Mouse (Mus musculus) cerebellum, adult 2 months (tissue): ENCODE data around the gene Mybpc2. TPM values are rescaled to one million over a fixed set of nuclear protein-coding genes. Genes with fewer than 3 reads are reported as not detected.

Experiments used
- DNase-seq, 2 experiments: peaks; one replicate each; pipeline ENCODE4 v3.0.0; 2021
- H3K27ac ChIP-seq: fragments of 200-500 bp; 2 replicates; pipeline ENCODE4 v1.5.1; 2012; ENCODE audit warnings: low read length, control low read depth, inconsistent platforms; ENCODE audit not compliant: insufficient read depth
- H3K27me3 ChIP-seq: fragments of 200-500 bp; 2 replicates; pipeline ENCODE4 v1.6.1; 2012; ENCODE audit warnings: inconsistent platforms, mild to moderate bottlenecking, low read length, moderate library complexity; ENCODE audit not compliant: control insufficient read depth, insufficient read depth
- H3K4me1 ChIP-seq: fragments of 200-500 bp; 2 replicates; pipeline ENCODE4 v1.6.1; 2011; ENCODE audit warnings: low read length; ENCODE audit not compliant: control insufficient read depth, insufficient read depth
- H3K4me3 ChIP-seq: fragments of 200-500 bp; replicated peaks from 2 replicates; pipeline ENCODE3; 2011; ENCODE audit warnings: mild to moderate bottlenecking, low read depth, low read length, control low read depth; ENCODE audit not compliant: insufficient read depth
- CTCF ChIP-seq: fragments of 200-500 bp; IDR thresholded peaks from 2 replicates; pipeline ENCODE4 v1.5.1; 2011; ENCODE audit warnings: low read depth, mild to moderate bottlenecking, control low read depth, low read length, moderate library complexity, borderline replicate concordance; ENCODE audit not compliant: insufficient read depth
- POLR2A ChIP-seq: fragments of 200-500 bp; IDR thresholded peaks from 2 replicates; pipeline ENCODE4 v1.6.1; 2011; ENCODE audit warnings: low read length, control low read depth, borderline replicate concordance; ENCODE audit not compliant: insufficient read depth
- WGBS: fragments of 180-500 bp; shearing (Covaris S2); methylation state at CpG from one replicate; pipeline ENCODE4 v1.1.7; 2018; 5-methylcytosine and 5-hydroxymethylcytosine counted together
- polyA plus RNA-seq: library from polyadenylated mRNA; depleted of rRNA; stranded (reverse); fragments of >200 nt; gene quantifications from 2 replicates; pipeline ENCODE4 v1.2.3, GENCODE M21; 2012

The Mybpc2 gene
- polyA plus RNA-seq, 1 experiment = 0.18 TPM

DNA sequence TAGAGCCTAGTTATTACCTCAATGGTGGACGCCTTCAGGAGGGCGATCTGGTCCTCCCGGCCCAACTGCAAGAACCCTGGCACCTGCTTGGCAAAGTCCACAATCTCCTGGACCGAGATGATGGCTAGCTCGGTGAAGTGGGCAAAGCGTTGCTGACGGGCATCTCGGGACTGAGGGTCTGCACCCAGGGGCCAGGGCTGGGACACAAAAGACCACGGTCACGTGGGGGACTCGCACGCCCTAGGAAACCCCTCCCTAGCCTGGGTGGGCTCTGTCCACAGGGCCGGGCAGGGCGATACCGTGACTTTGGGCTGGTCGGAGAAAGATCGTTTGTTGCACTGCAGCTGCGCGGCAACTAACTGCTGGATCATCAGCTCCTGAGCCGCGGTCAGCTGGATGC, 26.8 kb upstream of the Mybpc2 start:
- no peaks in the 10 kb centered on the region for H3K27me3 ChIP-seq
- H3K4me3 ChIP-seq = no peak overlapping the region
- H3K27ac ChIP-seq = no peak overlapping the region
- no peak for TF ChIP-seq POLR2A
- no peak for TF ChIP-seq CTCF
- peaks cover 5% of the 10 kb centered on the region; the same call in 1 of the 2 replicates for H3K4me1 ChIP-seq
- 91% methylated on average over 21 of the region's 21 CpGs for WGBS
- DNase-seq = no peak

GRCm38 (mm10) chr7:44550409-44550678, 25.9 kb upstream of the Mybpc2 start:
- Histone ChIP-seq H3K27me3 (no peaks in the 10 kb centered on the region), H3K27ac (no peak overlapping the region), H3K4me3 (no peak overlapping the region), H3K4me1 (peaks cover 5% of the 10 kb centered on the region; the same call in 1 of the 2 replicates)
- TF ChIP-seq CTCF (no peak), POLR2A (no peak)
- no peak for DNase-seq
- WGBS = 94% methylated on average over 12 of the region's 12 CpGs

DNA sequence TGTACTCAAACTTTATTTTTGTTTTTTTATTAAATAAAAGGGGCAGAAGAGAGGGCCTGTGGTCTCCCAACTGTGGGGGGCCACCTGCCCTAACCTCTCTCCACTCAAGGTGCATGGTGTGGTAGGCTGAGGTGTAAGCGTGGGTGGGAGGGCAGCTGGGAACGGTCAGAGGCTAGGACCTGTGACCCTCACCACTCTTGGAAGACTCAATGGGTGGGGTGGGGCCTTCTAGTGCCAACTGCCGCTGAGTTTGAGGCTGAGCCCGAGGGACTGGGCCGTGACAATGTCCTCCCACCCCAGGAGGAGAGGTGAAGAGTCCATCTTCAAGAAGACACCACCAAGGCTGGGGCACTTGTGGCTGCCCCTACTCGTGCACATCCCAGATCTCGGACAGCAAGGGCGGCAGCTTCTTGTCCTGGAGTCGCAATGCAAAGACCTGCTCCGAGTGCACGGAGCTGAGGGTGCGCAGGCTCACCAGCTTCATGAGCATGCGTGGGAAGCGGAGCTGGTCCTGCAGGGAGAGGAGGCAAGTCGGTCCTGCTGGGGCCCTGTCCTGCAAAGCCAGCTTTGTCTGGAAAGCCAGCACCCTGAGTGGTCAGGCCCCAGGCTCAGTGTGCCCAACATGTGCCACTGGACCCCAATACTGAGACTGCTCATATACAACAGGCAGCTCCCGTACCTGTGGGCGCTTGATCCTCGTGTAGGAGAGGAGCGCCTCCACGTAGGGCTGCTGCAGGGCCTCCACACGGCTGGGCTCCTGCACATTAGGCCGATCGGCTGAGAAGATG, 25.4 kb upstream of the Mybpc2 start:
- Histone ChIP-seq H3K27ac (no peak overlapping the region), H3K27me3 (no peaks in the 10 kb centered on the region), H3K4me1 (peaks cover 5% of the 10 kb centered on the region; the same call in 1 of the 2 replicates), H3K4me3 (no peak overlapping the region)
- TF ChIP-seq POLR2A (no peak), CTCF (no peak)
- DNase-seq = peak in 1 of 2 experiments; percentile 32
- 93% methylated on average over 23 of the region's 23 CpGs for WGBS

DNA sequence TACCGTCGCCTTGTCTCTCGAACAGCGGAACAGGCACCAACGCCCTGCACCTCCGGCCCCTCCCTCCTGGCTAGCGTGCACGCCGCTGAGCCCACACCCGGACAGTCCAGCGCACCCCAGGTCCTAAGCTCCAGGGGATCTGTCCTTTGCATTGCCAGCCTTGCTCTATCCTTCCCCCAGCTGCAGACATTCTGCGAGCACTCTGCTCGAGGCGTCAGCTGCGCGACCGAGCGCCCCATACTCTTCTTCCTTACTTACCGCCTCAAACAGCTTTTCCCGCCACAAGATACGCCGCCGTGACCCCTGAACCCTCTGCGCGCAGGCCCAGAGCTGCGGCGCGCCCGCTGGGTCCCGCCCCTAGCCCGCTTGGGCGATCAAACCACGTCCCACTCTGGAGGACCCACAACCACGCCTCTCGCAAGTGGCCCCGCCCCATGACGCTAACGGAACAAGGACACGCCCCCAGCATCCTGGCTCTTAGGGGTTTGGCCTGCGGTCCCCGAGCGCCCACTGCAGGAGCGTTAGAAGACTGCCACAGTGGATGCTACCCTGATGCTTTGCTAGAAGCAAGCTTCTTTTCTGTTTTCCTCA, 24.1 kb upstream of the Mybpc2 start, which contains the start of gene Pold1:
TSS of gene Pold1 (minus strand) at position 353 of the 591 bp plus-strand sequence.
- Histone ChIP-seq H3K4me3 (peak within 1 kb of the TSS; percentile 71), H3K27ac (no peak within 1 kb of the TSS; the same call in 1 of the 2 replicates), H3K27me3 (no peaks in the 10 kb centered on the region), H3K4me1 (peaks cover 5% of the 10 kb centered on the region; the same call in 1 of the 2 replicates)
- peak; percentile 90 for TF ChIP-seq CTCF
- no peak for TF ChIP-seq POLR2A
- DNase-seq = peak; percentile 98 to 99
- under 1% methylated on average over 43 of the region's 43 CpGs for WGBS

DNA sequence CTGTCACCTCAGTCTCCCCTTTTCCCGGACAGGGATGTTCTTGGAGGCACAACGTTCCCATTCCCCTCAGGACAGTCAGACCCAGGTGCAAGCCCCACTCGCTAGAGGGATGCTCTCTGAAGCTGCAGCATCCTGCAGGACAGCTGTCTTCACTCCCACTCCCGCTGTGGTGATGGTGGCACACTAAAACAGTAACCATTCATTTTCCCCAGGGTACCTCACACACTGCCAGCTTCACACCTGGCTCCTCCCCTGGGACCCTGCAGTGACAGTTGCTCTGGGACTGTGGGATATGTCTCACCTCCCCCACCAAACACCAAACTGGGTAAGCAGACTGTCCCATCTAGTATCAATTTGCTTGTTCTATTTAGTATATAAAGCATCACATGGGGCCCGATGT, 23.3 kb upstream of the Mybpc2 start:
- no peak for DNase-seq
- H3K4me3 ChIP-seq = no peak overlapping the region
- no peak for TF ChIP-seq POLR2A
- no peak for TF ChIP-seq CTCF
- H3K27me3 ChIP-seq = no peaks in the 10 kb centered on the region
- WGBS = 3% methylated on average over 5 of the region's 5 CpGs
- H3K4me1 ChIP-seq = peaks cover 5% of the 10 kb centered on the region; the same call in 1 of the 2 replicates
- no peak overlapping the region for H3K27ac ChIP-seq

DNA sequence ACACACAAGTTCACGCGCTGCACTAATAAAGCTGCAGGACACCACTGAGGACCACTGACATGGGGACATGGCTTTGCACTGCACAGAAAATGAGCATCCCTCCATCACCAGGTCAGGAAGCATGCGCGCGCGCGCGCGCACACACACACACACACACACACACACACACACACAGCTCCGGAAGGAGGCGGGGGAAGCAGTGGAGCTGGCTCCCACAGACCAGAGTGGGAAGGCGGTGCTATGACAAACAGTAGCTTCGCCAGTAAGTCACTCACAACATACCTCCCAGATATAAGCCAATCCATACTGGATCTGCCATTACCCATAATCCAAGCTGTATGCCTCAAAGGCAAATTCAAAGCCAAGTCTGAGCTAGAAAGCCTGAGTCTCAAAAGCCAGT, 22.6 kb upstream of the Mybpc2 start:
- 94% methylated on average over 13 of the region's 13 CpGs for WGBS
- Histone ChIP-seq H3K27me3 (no peaks in the 10 kb centered on the region), H3K27ac (no peak overlapping the region), H3K4me1 (peaks cover 5% of the 10 kb centered on the region; the same call in 1 of the 2 replicates), H3K4me3 (no peak overlapping the region)
- TF ChIP-seq POLR2A (no peak), CTCF (no peak)
- no peak for DNase-seq

DNA sequence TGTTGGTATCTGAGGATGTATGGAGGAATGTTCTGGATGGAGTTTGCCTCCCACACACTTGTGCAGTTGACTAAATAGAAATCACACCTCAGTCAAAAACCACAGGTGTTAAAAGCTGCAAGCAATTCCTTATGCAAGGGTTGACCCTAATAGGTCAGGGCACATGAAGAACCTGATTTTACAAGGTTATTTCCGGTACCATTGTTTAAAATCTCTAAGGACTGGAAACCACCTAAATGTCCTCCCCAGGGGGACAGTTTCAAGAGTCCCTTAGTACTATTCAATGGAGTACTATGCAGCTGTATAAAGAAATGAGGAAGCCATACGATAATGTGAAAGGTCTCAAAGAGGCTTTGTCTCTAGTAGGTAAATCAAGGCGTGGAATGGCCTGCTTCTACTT, 21.8 kb upstream of the Mybpc2 start:
- 98% methylated on average over 3 of the region's 3 CpGs for WGBS
- Histone ChIP-seq H3K27ac (no peak overlapping the region), H3K4me1 (peaks cover 5% of the 10 kb centered on the region; the same call in 1 of the 2 replicates), H3K4me3 (no peak overlapping the region), H3K27me3 (no peaks in the 10 kb centered on the region)
- TF ChIP-seq CTCF (no peak), POLR2A (no peak)
- DNase-seq = no peak

GRCm38 (mm10) chr7:44543071-44543470, 18.6 kb upstream of the Mybpc2 start:
- DNase-seq = no peak
- Histone ChIP-seq H3K4me3 (no peak overlapping the region), H3K27ac (no peak overlapping the region), H3K27me3 (no peaks in the 10 kb centered on the region), H3K4me1 (peaks cover 10% of the 10 kb centered on the region; the same call in 1 of the 2 replicates)
- TF ChIP-seq CTCF (no peak), POLR2A (no peak)
- WGBS = 77% methylated on average over 12 of the region's 12 CpGs
